Mouse (Mus musculus): ENCODE results near the gene Olfr1443.

Gene Olfr1443

DNA sequence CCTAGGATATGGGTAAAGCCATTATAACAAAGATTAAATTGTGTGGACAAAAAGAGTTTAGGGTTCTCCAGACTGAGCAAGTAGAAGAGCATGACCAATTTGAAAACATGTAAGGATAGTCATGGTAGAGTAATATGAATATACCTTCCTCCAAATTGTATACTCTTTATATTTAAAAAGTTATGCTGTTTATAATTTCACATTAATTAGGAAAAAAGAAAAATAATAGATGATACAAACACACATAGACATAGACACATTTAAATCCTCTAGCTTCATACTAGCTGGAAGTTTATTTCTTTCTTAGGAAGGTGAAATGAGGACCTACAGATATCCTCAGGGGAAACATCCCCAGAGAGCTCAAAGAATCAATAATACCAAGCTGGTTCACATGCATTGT is 7.8 kb upstream of the Olfr1443 start, which contains the start of gene Olfr1442:
Gene Olfr1442, plus strand, starts transcription at position 301 of the 400 bp plus-strand sequence.
- no peaks in the 10 kb centered on the region for H3K36me3 ChIP-seq (ENCODE audit: insufficient read depth, low read length)
- TF ChIP-seq CTCF (conservative IDR thresholded peaks at IDR 0.05; ENCODE audit: low read length), result no peak
- TF ChIP-seq POU5F1 (IDR thresholded peaks at IDR 0.05; ENCODE audit: borderline replicate concordance, low read length), result no peak
- TF ChIP-seq NANOG (IDR thresholded peaks at IDR 0.05; ENCODE audit: borderline replicate concordance, low read length), result no peak
- no peaks in the 10 kb centered on the region for H3K27me3 ChIP-seq (ENCODE audit: insufficient read depth, low read length)
- H3K9me3 ChIP-seq (ENCODE audit: low read length), result no peaks in the 10 kb centered on the region
- no peaks in the 10 kb centered on the region for H3K4me1 ChIP-seq (replicated peaks; ENCODE audit: low read depth, low read length)
- H3K4me3 ChIP-seq (replicated peaks; ENCODE audit: low read length), result no peak within 1 kb of the TSS

DNA sequence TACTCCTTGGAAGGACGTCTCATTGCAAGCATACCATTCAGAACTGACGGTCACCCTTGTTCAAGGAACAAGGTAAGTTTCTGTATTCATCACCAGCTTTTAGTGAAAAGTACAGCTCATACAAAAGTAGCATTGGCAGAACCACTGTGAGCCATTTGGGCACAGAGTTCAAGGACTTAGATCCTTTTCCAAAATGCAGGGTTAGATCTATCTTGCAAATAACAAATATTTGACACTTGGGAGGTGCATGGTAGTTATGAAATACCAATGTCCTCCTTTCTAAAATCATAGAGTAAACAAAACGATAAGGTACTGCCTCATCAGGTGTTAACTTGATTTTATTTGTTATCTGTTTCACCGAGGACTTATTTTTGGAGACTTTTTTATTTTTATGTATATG is 6.9 kb upstream of the Olfr1443 start:
- Histone ChIP-seq H3K27me3 (ENCODE audit: insufficient read depth, low read length) (no peaks in the 10 kb centered on the region), H3K4me3 (replicated peaks; ENCODE audit: low read length) (no peak overlapping the region), H3K36me3 (ENCODE audit: insufficient read depth, low read length) (no peaks in the 10 kb centered on the region), H3K9me3 (ENCODE audit: low read length) (no peaks in the 10 kb centered on the region), H3K4me1 (replicated peaks; ENCODE audit: low read depth, low read length) (no peaks in the 10 kb centered on the region)
- TF ChIP-seq POU5F1 (IDR thresholded peaks at IDR 0.05; ENCODE audit: borderline replicate concordance, low read length) (no peak), CTCF (conservative IDR thresholded peaks at IDR 0.05; ENCODE audit: low read length) (no peak), NANOG (IDR thresholded peaks at IDR 0.05; ENCODE audit: borderline replicate concordance, low read length) (no peak)

GRCm38 (mm10) chr19:12684638-12685037 is 6.7 kb downstream of the Olfr1443 start:
- Histone ChIP-seq H3K4me3 (replicated peaks; ENCODE audit: low read length) (no peak overlapping the region), H3K36me3 (ENCODE audit: insufficient read depth, low read length) (no peaks in the 10 kb centered on the region), H3K27me3 (ENCODE audit: insufficient read depth, low read length) (no peaks in the 10 kb centered on the region), H3K4me1 (replicated peaks; ENCODE audit: low read depth, low read length) (no peaks in the 10 kb centered on the region), H3K9me3 (ENCODE audit: low read length) (no peaks in the 10 kb centered on the region)
- TF ChIP-seq POU5F1 (IDR thresholded peaks at IDR 0.05; ENCODE audit: borderline replicate concordance, low read length), result no peak
- no peak for TF ChIP-seq NANOG (IDR thresholded peaks at IDR 0.05; ENCODE audit: borderline replicate concordance, low read length)
- no peak for TF ChIP-seq CTCF (conservative IDR thresholded peaks at IDR 0.05; ENCODE audit: low read length)

DNA sequence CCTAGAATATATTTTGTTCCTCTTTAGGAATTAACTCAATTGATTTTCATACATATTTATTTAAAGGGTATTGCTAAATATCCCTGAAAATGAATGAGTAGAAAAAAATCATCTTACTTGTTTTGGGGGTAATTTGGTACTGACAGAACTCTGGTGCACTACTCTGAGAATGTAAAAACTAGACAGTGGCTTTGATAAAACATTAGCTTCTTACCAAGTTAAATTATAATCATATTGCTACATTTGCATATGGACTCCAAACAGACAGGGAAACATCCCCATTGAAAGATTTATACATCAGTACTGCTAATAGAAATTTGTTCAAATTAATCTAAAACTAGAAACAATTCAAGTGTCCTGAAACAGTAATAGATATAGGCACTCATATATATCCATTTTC is 7.3 kb downstream of the Olfr1443 start:
- Histone ChIP-seq H3K4me3 (replicated peaks; ENCODE audit: low read length) (no peak overlapping the region), H3K4me1 (replicated peaks; ENCODE audit: low read depth, low read length) (no peaks in the 10 kb centered on the region), H3K9me3 (ENCODE audit: low read length) (no peaks in the 10 kb centered on the region), H3K27me3 (ENCODE audit: insufficient read depth, low read length) (no peaks in the 10 kb centered on the region), H3K36me3 (ENCODE audit: insufficient read depth, low read length) (no peaks in the 10 kb centered on the region)
- TF ChIP-seq CTCF (conservative IDR thresholded peaks at IDR 0.05; ENCODE audit: low read length) (no peak), NANOG (IDR thresholded peaks at IDR 0.05; ENCODE audit: borderline replicate concordance, low read length) (no peak), POU5F1 (IDR thresholded peaks at IDR 0.05; ENCODE audit: borderline replicate concordance, low read length) (no peak)

GRCm38 (mm10) chr19:12695590-12695989 is 17.7 kb downstream of the Olfr1443 start, which contains the start of gene Keg1:
TSS of gene Keg1 (plus strand) at chr19:12695786.
- Histone ChIP-seq H3K36me3 (ENCODE audit: insufficient read depth, low read length) (no peaks in the 10 kb centered on the region), H3K4me3 (replicated peaks; ENCODE audit: low read length) (no peak within 1 kb of the TSS), H3K9me3 (ENCODE audit: low read length) (no peaks in the 10 kb centered on the region), H3K27me3 (ENCODE audit: insufficient read depth, low read length) (no peaks in the 10 kb centered on the region), H3K4me1 (replicated peaks; ENCODE audit: low read depth, low read length) (no peaks in the 10 kb centered on the region)
- TF ChIP-seq NANOG (IDR thresholded peaks at IDR 0.05; ENCODE audit: borderline replicate concordance, low read length), result no peak
- TF ChIP-seq CTCF (conservative IDR thresholded peaks at IDR 0.05; ENCODE audit: low read length), result no peak
- TF ChIP-seq POU5F1 (IDR thresholded peaks at IDR 0.05; ENCODE audit: borderline replicate concordance, low read length), result no peak

DNA sequence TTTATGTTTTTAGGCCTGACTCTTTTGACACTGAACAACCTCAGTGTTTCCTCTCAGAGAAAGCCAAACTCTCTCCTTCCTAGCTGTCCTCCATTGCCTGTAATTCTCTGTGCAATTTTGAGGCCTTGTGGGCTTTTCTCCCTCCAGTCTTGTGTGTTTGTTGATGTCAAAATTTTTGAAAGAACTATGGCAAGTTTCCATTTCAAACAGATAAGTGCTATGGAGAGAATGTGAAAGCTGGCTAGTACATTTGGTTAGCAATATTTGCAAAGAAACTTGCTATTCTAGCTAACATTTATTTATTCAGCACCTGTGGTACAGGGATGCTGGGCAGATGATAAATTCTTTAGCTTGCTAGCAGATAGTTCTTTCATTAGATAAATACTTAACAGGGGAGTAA is 18.3 kb downstream of the Olfr1443 start:
- Histone ChIP-seq H3K36me3 (ENCODE audit: insufficient read depth, low read length) (no peaks in the 10 kb centered on the region), H3K27me3 (ENCODE audit: insufficient read depth, low read length) (no peaks in the 10 kb centered on the region), H3K9me3 (ENCODE audit: low read length) (no peaks in the 10 kb centered on the region), H3K4me1 (replicated peaks; ENCODE audit: low read depth, low read length) (no peaks in the 10 kb centered on the region), H3K4me3 (replicated peaks; ENCODE audit: low read length) (no peak overlapping the region)
- TF ChIP-seq POU5F1 (IDR thresholded peaks at IDR 0.05; ENCODE audit: borderline replicate concordance, low read length) (no peak), NANOG (IDR thresholded peaks at IDR 0.05; ENCODE audit: borderline replicate concordance, low read length) (no peak), CTCF (conservative IDR thresholded peaks at IDR 0.05; ENCODE audit: low read length) (no peak)

- no peaks in the 10 kb centered on the region for H3K36me3 ChIP-seq (ENCODE audit: insufficient read depth, low read length)
- no peaks in the 10 kb centered on the region for H3K27me3 ChIP-seq (ENCODE audit: insufficient read depth, low read length)
- H3K4me1 ChIP-seq (replicated peaks; ENCODE audit: low read depth, low read length), result no peaks in the 10 kb centered on the region
- no peak overlapping the region for H3K4me3 ChIP-seq (replicated peaks; ENCODE audit: low read length)
- H3K9me3 ChIP-seq (ENCODE audit: low read length), result no peaks in the 10 kb centered on the region
- TF ChIP-seq NANOG (IDR thresholded peaks at IDR 0.05; ENCODE audit: borderline replicate concordance, low read length) (no peak), CTCF (conservative IDR thresholded peaks at IDR 0.05; ENCODE audit: low read length) (no peak), POU5F1 (IDR thresholded peaks at IDR 0.05; ENCODE audit: borderline replicate concordance, low read length) (no peak)
Measured at GRCm38 (mm10) chr19:12708458-12708857, 30.5 kb downstream of the Olfr1443 start.

- TF ChIP-seq CTCF (conservative IDR thresholded peaks at IDR 0.05; ENCODE audit: low read length), result no peak
- Histone ChIP-seq H3K36me3 (ENCODE audit: insufficient read depth, low read length) (no peaks in the 10 kb centered on the region), H3K4me1 (replicated peaks; ENCODE audit: low read depth, low read length) (no peaks in the 10 kb centered on the region), H3K9me3 (ENCODE audit: low read length) (no peaks in the 10 kb centered on the region), H3K4me3 (replicated peaks; ENCODE audit: low read length) (no peak overlapping the region), H3K27me3 (ENCODE audit: insufficient read depth, low read length) (no peaks in the 10 kb centered on the region)
Measured at GRCm38 (mm10) chr19:12708986-12709385, 31.1 kb downstream of the Olfr1443 start.

DNA sequence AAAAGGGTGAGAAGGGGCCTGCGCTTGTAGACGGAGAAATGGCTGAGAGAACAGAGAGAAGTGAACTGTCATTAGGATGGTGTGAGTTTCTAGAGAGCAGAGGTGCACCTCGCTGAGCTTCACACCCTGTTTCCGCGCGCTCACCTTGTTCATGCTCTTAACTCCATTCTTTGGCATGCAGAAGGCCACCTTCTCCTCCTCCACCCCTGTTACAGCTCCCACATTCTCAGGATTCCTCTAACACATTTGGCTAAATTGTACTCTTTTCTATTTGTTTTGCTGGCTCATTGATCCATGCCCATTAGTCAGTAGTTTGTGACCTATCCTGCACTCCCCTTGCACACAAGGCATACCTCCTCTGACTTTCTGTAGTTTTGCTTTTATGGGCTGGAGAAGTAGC is 41.3 kb downstream of the Olfr1443 start:
- Histone ChIP-seq H3K27me3 (ENCODE audit: insufficient read depth, low read length) (no peaks in the 10 kb centered on the region), H3K9me3 (ENCODE audit: low read length) (no peaks in the 10 kb centered on the region), H3K4me1 (replicated peaks; ENCODE audit: low read depth, low read length) (0 out of 2 replicates have a peak, but pooled peaks cover 5% of the 10 kb centered on the region), H3K4me3 (replicated peaks; ENCODE audit: low read length) (no peak overlapping the region), H3K36me3 (ENCODE audit: insufficient read depth, low read length) (no peaks in the 10 kb centered on the region)
- TF ChIP-seq NANOG (IDR thresholded peaks at IDR 0.05; ENCODE audit: borderline replicate concordance, low read length) (no peak), CTCF (conservative IDR thresholded peaks at IDR 0.05; ENCODE audit: low read length) (no peak), POU5F1 (IDR thresholded peaks at IDR 0.05; ENCODE audit: borderline replicate concordance, low read length) (no peak)

All from E14TG2a.4 (cell line).